Mouse (Mus musculus) MEL (cell line): ENCODE results near the gene Ddo. TPM values are rescaled to one million over a fixed set of nuclear protein-coding genes. Genes with fewer than 3 reads are reported as not detected.

Experiments
- DNase-seq: peaks from one replicate; pipeline ENCODE4 v3.0.0; 2011; ENCODE audit warnings: low read depth, low spot score
- H3K27ac ChIP-seq: 2 replicates; pipeline ENCODE4 v1.5.1; 2012; ENCODE audit warnings: low read depth, mild to moderate bottlenecking, control low read depth, low read length, moderate library complexity; ENCODE audit not compliant: control insufficient read depth
- H3K27me3 ChIP-seq, 2 experiments: fragments of 150-350 bp in 1 of 2; sonication (generic) in 1 of 2; 2 replicates each; pipeline ENCODE4 v1.6.1; 2012; ENCODE audit warnings: low read length in 2 of 2, mild to moderate bottlenecking in 2 of 2, improper control_type of control experiment in 1 of 2, moderate library complexity in 1 of 2; ENCODE audit not compliant: insufficient read depth in 2 of 2, control insufficient read depth in 1 of 2
- H3K36me3 ChIP-seq, 2 experiments: 2 replicates each; pipeline ENCODE4 v1.6.1; 2012 to 2014; ENCODE audit warnings: low read length in 2 of 2, improper control_type of control experiment in 1 of 2, inconsistent platforms in 1 of 2, mild to moderate bottlenecking in 1 of 2; ENCODE audit not compliant: insufficient read depth in 2 of 2, control insufficient read depth in 1 of 2
- H3K4me1 ChIP-seq, 2 experiments: fragments of 150-350 bp in 1 of 2; sonication (generic) in 1 of 2; 2 replicates each; pipeline ENCODE4 v1.6.1; 2012; ENCODE audit warnings: low read length in 2 of 2, improper control_type of control experiment in 1 of 2, mild to moderate bottlenecking in 1 of 2; ENCODE audit not compliant: insufficient read depth in 2 of 2, control insufficient read depth in 1 of 2
- H3K4me3 ChIP-seq, 2 experiments: fragments of 150-350 bp in 1 of 2; sonication (generic) in 1 of 2; 2 replicates each; pipeline ENCODE4 v1.5.1; 2012; ENCODE audit warnings: low read depth in 2 of 2, low read length in 2 of 2, mild to moderate bottlenecking in 2 of 2, moderate library complexity in 2 of 2, control low read depth in 1 of 2, improper control_type of control experiment in 1 of 2; ENCODE audit not compliant: control insufficient read depth in 1 of 2, insufficient read depth in 1 of 2
- H3K79me2 ChIP-seq: 2 replicates; pipeline ENCODE4 v1.6.1; 2012; ENCODE audit warnings: mild to moderate bottlenecking, low read length, moderate library complexity; ENCODE audit not compliant: control insufficient read depth, poor library complexity, insufficient read depth
- H3K9ac ChIP-seq: 2 replicates; pipeline ENCODE4 v1.6.1; 2012; ENCODE audit warnings: low read depth, mild to moderate bottlenecking, control low read depth, low read length, moderate library complexity; ENCODE audit not compliant: control insufficient read depth, poor library complexity, severe bottlenecking
- H3K9me3 ChIP-seq: fragments of 150-350 bp; sonication (generic); replicated peaks from 2 replicates; pipeline ENCODE4 v1.6.1; 2012; ENCODE audit warnings: mild to moderate bottlenecking, low read length, improper control_type of control experiment, moderate library complexity; ENCODE audit not compliant: insufficient read depth
- BHLHE40 ChIP-seq: IDR thresholded peaks from 2 replicates; pipeline ENCODE4 v1.6.1; 2012; ENCODE audit warnings: low read depth, mild to moderate bottlenecking, inconsistent platforms, low read length, improper control_type of control experiment, borderline replicate concordance
- CHD2 ChIP-seq: IDR thresholded peaks from 2 replicates; pipeline ENCODE4 v1.6.1; 2011; ENCODE audit warnings: low read length, improper control_type of control experiment
- CTCF ChIP-seq, 3 experiments: IDR thresholded peaks in 2 of 3; conservative IDR thresholded peaks in 1 of 3; 2 replicates each; pipeline ENCODE4 v1.5.1; 2011 to 2012; ENCODE audit warnings: low read length in 3 of 3, low read depth in 2 of 3, mild to moderate bottlenecking in 2 of 3, improper control_type of control experiment in 1 of 3, inconsistent platforms in 1 of 3, mixed read lengths in 1 of 3, moderate library complexity in 1 of 3; ENCODE audit not compliant: control insufficient read depth in 1 of 3, insufficient read depth in 1 of 3, poor library complexity in 1 of 3, severe bottlenecking in 1 of 3
- EP300 ChIP-seq, 2 experiments: IDR thresholded peaks; 2 replicates each; pipeline ENCODE4 v1.6.1; 2011; ENCODE audit warnings: improper control_type of control experiment in 2 of 2, low read length in 2 of 2, low read depth in 1 of 2, mild to moderate bottlenecking in 1 of 2
- GATA1 ChIP-seq: IDR thresholded peaks from 2 replicates; pipeline ENCODE4 v1.6.1; 2011; ENCODE audit warnings: low read depth, low read length, improper control_type of control experiment
- JUND ChIP-seq: IDR thresholded peaks from 2 replicates; pipeline ENCODE4 v1.6.1; 2011; ENCODE audit warnings: low read depth, mild to moderate bottlenecking, improper control_type of control experiment, low read length
- KAT2A ChIP-seq: conservative IDR thresholded peaks from 2 replicates; pipeline ENCODE4 v1.6.1; 2012; ENCODE audit warnings: low read depth, low read length, improper control_type of control experiment, inconsistent platforms
- MYB ChIP-seq: IDR thresholded peaks from 2 replicates; pipeline ENCODE4 v1.6.1; 2011; ENCODE audit warnings: mild to moderate bottlenecking, low read depth, low read length, improper control_type of control experiment
- MYC ChIP-seq: IDR thresholded peaks from 2 replicates; pipeline ENCODE4 v1.6.1; 2011; ENCODE audit warnings: low read depth, mild to moderate bottlenecking, low read length, improper control_type of control experiment, moderate library complexity
- NRF1 ChIP-seq: IDR thresholded peaks from 2 replicates; pipeline ENCODE4 v1.6.1; 2014; ENCODE audit warnings: low read depth, mild to moderate bottlenecking, inconsistent platforms, low read length, improper control_type of control experiment, moderate library complexity; ENCODE audit not compliant: poor library complexity, insufficient read depth, severe bottlenecking
- POLR2AphosphoS2 ChIP-seq: IDR thresholded peaks from 2 replicates; pipeline ENCODE4 v1.6.1; 2011; ENCODE audit warnings: low read length, improper control_type of control experiment
- POLR2AphosphoS5 ChIP-seq: IDR thresholded peaks from 2 replicates; pipeline ENCODE4 v1.6.1; 2012; ENCODE audit warnings: low read depth, borderline replicate concordance, mild to moderate bottlenecking, inconsistent platforms, low read length, moderate library complexity, mixed read lengths
- SIN3A ChIP-seq: IDR thresholded peaks from 2 replicates; pipeline ENCODE4 v1.6.1; 2012; ENCODE audit warnings: low read length, improper control_type of control experiment, inconsistent platforms
- SMC3 ChIP-seq: IDR thresholded peaks from 2 replicates; pipeline ENCODE4 v1.6.1; 2011; ENCODE audit warnings: low read depth, low read length, improper control_type of control experiment
- TAL1 ChIP-seq: IDR thresholded peaks from 2 replicates; pipeline ENCODE4 v1.6.1; 2012; ENCODE audit warnings: mild to moderate bottlenecking, inconsistent platforms, low read length, moderate library complexity, mixed read lengths
- UBTF ChIP-seq: IDR thresholded peaks from 2 replicates; pipeline ENCODE4 v1.6.1; 2012; ENCODE audit warnings: low read depth, mild to moderate bottlenecking, inconsistent platforms, low read length, improper control_type of control experiment, moderate library complexity, borderline replicate concordance; ENCODE audit not compliant: insufficient read depth
- ZC3H11A ChIP-seq: IDR thresholded peaks from 2 replicates; pipeline ENCODE4 v1.6.1; 2012; ENCODE audit warnings: low read depth, mild to moderate bottlenecking, inconsistent platforms, low read length, improper control_type of control experiment
- polyA plus RNA-seq, 2 experiments: library from polyadenylated mRNA; stranded (reverse) in 1 of 2; unstranded in 1 of 2; fragments of >175 nt in 1 of 2; fragments of >200 nt in 1 of 2; gene quantifications; 2 replicates each; pipeline versions ENCODE4 v1.2.1 to v1.2.4; 2012; ENCODE audit warnings: low replicate concordance in 2 of 2, low read depth in 1 of 2; ENCODE audit not compliant: insufficient read length in 2 of 2, insufficient read depth in 1 of 2, missing spikeins in 1 of 2
- total RNA-seq: library from RNA; depleted of rRNA; stranded (reverse); fragments of 300-350 nt; gene quantifications from 2 replicates; pipeline ENCODE4 v1.2.3, GENCODE M21; 2012

Ddo gene
- total and polyA plus RNA-seq, 3 experiments = 0.04 TPM; not detected in 2

- H3K9ac ChIP-seq = no peak overlapping the region
- H3K79me2 ChIP-seq = no peaks in the 10 kb centered on the region
- H3K4me1 ChIP-seq = no peaks in the 10 kb centered on the region
- no peak overlapping the region for H3K27ac ChIP-seq
- H3K9me3 ChIP-seq = no peaks in the 10 kb centered on the region
- DNase-seq = no peak
- no peak overlapping the region for H3K4me3 ChIP-seq
- TF ChIP-seq GATA1 = no peak
- TF ChIP-seq UBTF = no peak
- no peak for TF ChIP-seq BHLHE40
- no peak for TF ChIP-seq CHD2
- TF ChIP-seq, all 39 proteins: peak for 0
- peaks cover 0 to 1% of the 10 kb centered on the region in 2 experiments; a peak in 2 of 4 replicates for H3K27me3 ChIP-seq
- H3K36me3 ChIP-seq = no peaks in the 10 kb centered on the region
Observed at GRCm38 (mm10) chr10:40711127-40711526, 81.3 kb downstream of the Ddo start.

GRCm38 (mm10) chr10:40713018-40713608 is 83.3 kb downstream of the Ddo start:
- H3K27ac ChIP-seq = no peak overlapping the region
- no peaks in the 10 kb centered on the region for H3K4me1 ChIP-seq
- no peak overlapping the region for H3K9ac ChIP-seq
- H3K27me3 ChIP-seq = peaks cover 0 to 1% of the 10 kb centered on the region in 2 experiments; a peak in 2 of 4 replicates
- H3K9me3 ChIP-seq = no peaks in the 10 kb centered on the region
- H3K4me3 ChIP-seq = no peak overlapping the region
- no peak for DNase-seq
- no peaks in the 10 kb centered on the region for H3K36me3 ChIP-seq
- no peaks in the 10 kb centered on the region for H3K79me2 ChIP-seq
- no peak for TF ChIP-seq EP300 (IDR thresholded peaks at IDR 0.05; ENCODE audit: low read depth in 1 of 2, low read length in 2 of 2)
- TF ChIP-seq MYC = no peak
- no peak for TF ChIP-seq JUND
- no peak for TF ChIP-seq NRF1
- TF ChIP-seq SIN3A = no peak
- no peak for TF ChIP-seq MYB
- no peak for TF ChIP-seq SMC3
- no peak for TF ChIP-seq GATA1
- TF ChIP-seq ZC3H11A = no peak
- no peak for TF ChIP-seq CTCF (IDR thresholded peaks at IDR 0.05 in 2 of 3, conservative IDR thresholded peaks at IDR 0.05 in 1 of 3; ENCODE audit: control insufficient read depth in 1 of 3, insufficient read depth in 1 of 3, low read depth in 2 of 3, low read length in 3 of 3, poor library complexity in 1 of 3, severe bottlenecking in 1 of 3)
- TF ChIP-seq KAT2A = no peak
- no peak for TF ChIP-seq POLR2AphosphoS5
- no peak for TF ChIP-seq POLR2AphosphoS2
- TF ChIP-seq TAL1 = no peak
